ENCODE assay signal across 27 mouse cellular contexts in genomic region chr9:108746876-108747499, GRCm38 (mm10). TPM values are rescaled to one million over a fixed set of nuclear protein-coding genes. Genes with fewer than 3 reads are reported as not detected.
DNase-seq lines count a peak whose midpoint lies in the region; ATAC-seq and TF ChIP-seq lines count a peak whose summit lies in the region.
"Had no signal": no experiment of that assay in that cellular context is flagged by ENCODE, and none has a peak within 500 bp of the region (broad histone marks: within the 10 kb centered on the region; RNA-seq: fewer than 3 reads in every experiment).

No protein-coding gene starts in this region.

- H3K9ac ChIP-seq in midbrain, embryonic 11.5 days (ENCODE audit: low read length) = no peak overlapping the region
- no peak overlapping the region for H3K9ac ChIP-seq in midbrain, embryonic 15.5 days
- H3K9ac ChIP-seq in liver, embryonic 14.5 days (replicated peaks) = no peak overlapping the region
- H3K9ac ChIP-seq in forebrain, postnatal 0 days = no peak overlapping the region
- H3K9ac ChIP-seq: embryonic facial prominence, embryonic 15.5 days; forebrain, embryonic 12.5 days; heart, embryonic 13.5 days; limb, embryonic 15.5 days; lung, embryonic 15.5 days; midbrain, embryonic 13.5 days had no signal

- ATAC-seq in midbrain, embryonic 11.5 days (ENCODE audit: low FRiP score) = no peak
- no peak for ATAC-seq in midbrain, embryonic 15.5 days (replicated peaks)
- ATAC-seq in liver, embryonic 14.5 days (ENCODE audit: insufficient read depth) = no peak
- ATAC-seq in forebrain, postnatal 0 days = no peak
- ATAC-seq: activated CD4-positive, CD25-positive, alpha-beta regulatory T cell, adult 4 months; CD4-positive, CD25-positive, alpha-beta regulatory T cell, adult 4 months; hindbrain, embryonic 16.5 days; midbrain, embryonic 13.5 days had no signal

- DNase-seq in kidney, adult 2 months = peak; percentile 47
- no peak for DNase-seq in kidney, postnatal 4 days
- peak; percentile 57 for DNase-seq in midbrain, embryonic 11.5 days (ENCODE audit: low spot score, missing footprints)
- DNase-seq in liver, embryonic 14.5 days (ENCODE audit: low read depth in 3 of 3, low spot score in 3 of 3) = no peak
- DNase-seq in forebrain, postnatal 0 days = no peak
- no peak for DNase-seq in adrenal gland, postnatal 4 days (ENCODE audit: low spot score in 2 of 2)
- DNase-seq: adrenal gland, adult 2 months; cerebellum, adult 8-10 months; cerebellum, postnatal 25 days; gastrocnemius, postnatal 10 days; heart, postnatal 10 days; layer of hippocampus, postnatal 36 days; lung, postnatal 36 days; right cerebral cortex, postnatal 14 days had no signal

- no peak overlapping the region for H3K4me3 ChIP-seq in kidney, adult 2 months (ENCODE audit: insufficient read depth, low read depth, low read length)
- H3K4me3 ChIP-seq in midbrain, embryonic 11.5 days (ENCODE audit: low read depth, low read length) = no peak overlapping the region
- H3K4me3 ChIP-seq in midbrain, embryonic 15.5 days = no peak overlapping the region
- no peak overlapping the region for H3K4me3 ChIP-seq in liver, embryonic 14.5 days (ENCODE audit: insufficient read depth in 1 of 2, low read depth in 2 of 2, low read length in 2 of 2)
- no peak overlapping the region for H3K4me3 ChIP-seq in forebrain, postnatal 0 days (ENCODE audit: low read depth, low read length)
- H3K4me3 ChIP-seq: embryonic facial prominence, embryonic 10.5 days; embryonic facial prominence, embryonic 15.5 days; forebrain, embryonic 12.5 days; heart, embryonic 13.5 days; limb, embryonic 10.5 days; limb, embryonic 15.5 days; lung, embryonic 15.5 days; megakaryocyte, embryonic 14.5 days; midbrain, embryonic 13.5 days had no signal

- peak overlapping the region; percentile 49; the same call in 1 of the 2 replicates for H3K27ac ChIP-seq in kidney, adult 2 months (ENCODE audit: insufficient read depth, low read depth, low read length)
- H3K27ac ChIP-seq in midbrain, embryonic 11.5 days (ENCODE audit: low read depth, low read length) = no peak overlapping the region
- H3K27ac ChIP-seq in midbrain, embryonic 15.5 days = no peak overlapping the region
- peak overlapping the region; percentile 21; the same call in 1 of the 2 replicates for H3K27ac ChIP-seq in liver, embryonic 14.5 days
- no peak overlapping the region for H3K27ac ChIP-seq in forebrain, postnatal 0 days (ENCODE audit: low read depth, low read length)
- H3K27ac ChIP-seq: embryonic facial prominence, embryonic 10.5 days; embryonic facial prominence, embryonic 15.5 days; forebrain, embryonic 12.5 days; heart, embryonic 13.5 days; limb, embryonic 10.5 days; limb, embryonic 15.5 days; lung, embryonic 15.5 days; midbrain, embryonic 13.5 days had no signal

- H3K4me1 ChIP-seq in kidney, adult 2 months (ENCODE audit: control insufficient read depth, insufficient read depth, low read length) = peaks cover 11% of the 10 kb centered on the region; the same call in 1 of the 2 replicates
- no peaks in the 10 kb centered on the region for H3K4me1 ChIP-seq in midbrain, embryonic 11.5 days (ENCODE audit: control insufficient read depth, insufficient read depth, low read length)
- no peaks in the 10 kb centered on the region for H3K4me1 ChIP-seq in midbrain, embryonic 15.5 days
- peaks cover 0 to 10% of the 10 kb centered on the region in 2 experiments; a peak in 3 of 4 replicates for H3K4me1 ChIP-seq in liver, embryonic 14.5 days (replicated peaks; ENCODE audit: control insufficient read depth in 2 of 2, insufficient read depth in 2 of 2, low read length in 1 of 2)
- no peaks in the 10 kb centered on the region for H3K4me1 ChIP-seq in forebrain, postnatal 0 days (ENCODE audit: insufficient read depth)
- H3K4me1 ChIP-seq: embryonic facial prominence, embryonic 15.5 days; limb, embryonic 10.5 days; limb, embryonic 15.5 days; lung, embryonic 15.5 days; megakaryocyte, embryonic 14.5 days had no signal

- no peak overlapping the region for H3K4me2 ChIP-seq in midbrain, embryonic 11.5 days
- no peak overlapping the region for H3K4me2 ChIP-seq in midbrain, embryonic 15.5 days
- no peak overlapping the region for H3K4me2 ChIP-seq in liver, embryonic 14.5 days (ENCODE audit: low read depth)
- no peak overlapping the region for H3K4me2 ChIP-seq in forebrain, postnatal 0 days (ENCODE audit: low read depth)
- H3K4me2 ChIP-seq: embryonic facial prominence, embryonic 15.5 days; forebrain, embryonic 12.5 days; heart, embryonic 13.5 days; limb, embryonic 15.5 days; lung, embryonic 15.5 days; midbrain, embryonic 13.5 days had no signal

- 71% methylated on average over 14 of the region's 14 CpGs for WGBS in kidney, adult 2 months
- WGBS in midbrain, embryonic 11.5 days = 91% methylated on average over 14 of the region's 14 CpGs
- WGBS in midbrain, embryonic 15.5 days = 93% methylated on average over 14 of the region's 14 CpGs
- 81% methylated on average over 14 of the region's 14 CpGs for WGBS in liver, embryonic 14.5 days (ENCODE audit: insufficient replicate concordance)
- WGBS in forebrain, postnatal 0 days = 89% methylated on average over 14 of the region's 14 CpGs

- no peak for TF ChIP-seq POLR2A in kidney, adult 2 months (IDR thresholded peaks at IDR 0.05; ENCODE audit: low read depth, low read length)

- H3K27me3 ChIP-seq in kidney, adult 2 months (replicated peaks; ENCODE audit: control insufficient read depth, insufficient read depth, low read length) = no peaks in the 10 kb centered on the region
- no peaks in the 10 kb centered on the region for H3K27me3 ChIP-seq in midbrain, embryonic 11.5 days (ENCODE audit: control insufficient read depth, insufficient read depth, low read length)
- H3K27me3 ChIP-seq in midbrain, embryonic 15.5 days (replicated peaks) = no peaks in the 10 kb centered on the region
- H3K27me3 ChIP-seq in liver, embryonic 14.5 days (ENCODE audit: control insufficient read depth, insufficient read depth, low read length) = no peaks in the 10 kb centered on the region
- no peaks in the 10 kb centered on the region for H3K27me3 ChIP-seq in forebrain, postnatal 0 days (ENCODE audit: insufficient read depth, low read length)
- H3K27me3 ChIP-seq: embryonic facial prominence, embryonic 15.5 days; forebrain, embryonic 12.5 days; heart, embryonic 13.5 days; limb, embryonic 15.5 days; lung, embryonic 15.5 days; megakaryocyte, embryonic 14.5 days; midbrain, embryonic 13.5 days had no signal

- no peaks in the 10 kb centered on the region for H3K9me3 ChIP-seq in midbrain, embryonic 11.5 days (ENCODE audit: control insufficient read depth, low read length)
- no peaks in the 10 kb centered on the region for H3K9me3 ChIP-seq in midbrain, embryonic 15.5 days
- no peaks in the 10 kb centered on the region for H3K9me3 ChIP-seq in liver, embryonic 14.5 days (ENCODE audit: control insufficient read depth, low read length)
- no peaks in the 10 kb centered on the region for H3K9me3 ChIP-seq in forebrain, postnatal 0 days (ENCODE audit: low read length)
- H3K9me3 ChIP-seq: embryonic facial prominence, embryonic 10.5 days; embryonic facial prominence, embryonic 15.5 days; forebrain, embryonic 12.5 days; heart, embryonic 13.5 days; limb, embryonic 10.5 days; limb, embryonic 15.5 days; lung, embryonic 15.5 days; midbrain, embryonic 13.5 days had no signal

- no peak for TF ChIP-seq CTCF in kidney, adult 2 months (conservative IDR thresholded peaks at IDR 0.05; ENCODE audit: insufficient read depth, insufficient read length, low read depth, low read length)
- no peak for TF ChIP-seq CTCF in liver, embryonic 14.5 days (IDR thresholded peaks at IDR 0.05; ENCODE audit: low read depth)
- TF ChIP-seq CTCF in forebrain, postnatal 0 days (IDR thresholded peaks at IDR 0.05; ENCODE audit: low read depth) = no peak

- TF ChIP-seq EP300 in liver, embryonic 14.5 days (IDR thresholded peaks at IDR 0.05; ENCODE audit: low read depth) = no peak

- peaks cover 3% of the 10 kb centered on the region for H3K36me3 ChIP-seq in kidney, adult 2 months (ENCODE audit: control insufficient read depth, insufficient read depth, low read length)
- peaks cover 10% of the 10 kb centered on the region for H3K36me3 ChIP-seq in midbrain, embryonic 11.5 days (ENCODE audit: control insufficient read depth, insufficient read depth, low read length)
- peaks cover 24% of the 10 kb centered on the region for H3K36me3 ChIP-seq in midbrain, embryonic 15.5 days (replicated peaks)
- peaks cover 2% of the 10 kb centered on the region; the same call in 1 of the 2 replicates for H3K36me3 ChIP-seq in liver, embryonic 14.5 days (replicated peaks; ENCODE audit: control insufficient read depth, insufficient read depth, low read depth)
- H3K36me3 ChIP-seq in forebrain, postnatal 0 days (ENCODE audit: insufficient read depth) = peaks cover 72% of the 10 kb centered on the region

RNA-seq across cellular contexts. Expression of gene Ip6k2, which starts 36.6 kb away (rescaled TPM):
- 68.3 and 78.0 TPM in 2 replicates for polyA plus RNA-seq in kidney, adult 2 months (2012; rRNA removed)
- polyA plus RNA-seq in midbrain, embryonic 11.5 days (2014; fragmentation: Nextera tagmentation; extraction: Ambion mirVana) = 104 and 109 TPM in 2 replicates
- polyA plus RNA-seq in midbrain, embryonic 15.5 days (2015; fragmentation: Nextera tagmentation; extraction: Ambion mirVana) = 230 and 239 TPM in 2 replicates
- polyA plus RNA-seq in liver, embryonic 14.5 days (2012; rRNA removed) = 27.7 and 29.2 TPM in 2 replicates
- 10.4 and 11.7 TPM in 2 replicates for polyA plus RNA-seq in liver, embryonic 14.5 days (2014; fragmentation: Nextera tagmentation; extraction: Ambion mirVana)
- 136 and 140 TPM in 2 replicates for total RNA-seq in forebrain, postnatal 0 days (2014; rRNA removed)
- polyA plus RNA-seq in forebrain, postnatal 0 days (2015; fragmentation: Nextera tagmentation; extraction: Ambion mirVana) = 218 and 226 TPM in 2 replicates
- 100 to 1,000 TPM; 124 to 130 TPM for total RNA-seq in adrenal gland, postnatal 4 days (2021)

RNA-seq across cellular contexts. Expression of gene Prkar2a, which starts 57.9 kb away (rescaled TPM):
- polyA plus RNA-seq in kidney, adult 2 months (2012; rRNA removed) = 19.0 and 19.8 TPM in 2 replicates
- polyA plus RNA-seq in midbrain, embryonic 11.5 days (2014; fragmentation: Nextera tagmentation; extraction: Ambion mirVana) = 58.0 and 58.2 TPM in 2 replicates
- 67.7 and 68.4 TPM in 2 replicates for polyA plus RNA-seq in midbrain, embryonic 15.5 days (2015; fragmentation: Nextera tagmentation; extraction: Ambion mirVana)
- 5.0 and 6.4 TPM in 2 replicates for polyA plus RNA-seq in liver, embryonic 14.5 days (2012; rRNA removed)
- polyA plus RNA-seq in liver, embryonic 14.5 days (2014; fragmentation: Nextera tagmentation; extraction: Ambion mirVana) = 9.9 and 10.1 TPM in 2 replicates
- total RNA-seq in forebrain, postnatal 0 days (2014; rRNA removed) = 81.2 and 104 TPM in 2 replicates
- 23.0 and 34.3 TPM in 2 replicates for polyA plus RNA-seq in forebrain, postnatal 0 days (2015; fragmentation: Nextera tagmentation; extraction: Ambion mirVana)
- total RNA-seq in adrenal gland, postnatal 4 days (2021) = 10 to 100 TPM; 43.9 to 47.9 TPM

Comparison
In these comparisons a context has a peak if more than half of its experiments do, and no peak if none do; other contexts are left out.
1. DNase-seq: peak in kidney, adult 2 months (single experiment) and midbrain, embryonic 11.5 days (single experiment); none in kidney, postnatal 4 days (0 of 2), liver, embryonic 14.5 days (0 of 3), forebrain, postnatal 0 days (single experiment) and adrenal gland, postnatal 4 days (0 of 2).
2. H3K27ac ChIP-seq: peak in kidney, adult 2 months (single experiment) and liver, embryonic 14.5 days (single experiment); none in midbrain, embryonic 11.5 days (single experiment), midbrain, embryonic 15.5 days (single experiment) and forebrain, postnatal 0 days (single experiment).